Mouse (Mus musculus) midbrain, postnatal 0 days (tissue): ENCODE data around the gene Tns1. TPM values are rescaled to one million over a fixed set of nuclear protein-coding genes. Genes with fewer than 3 reads are reported as not detected.

ENCODE experiments used
- ATAC-seq: fragments of 200-750 bp; cut with Nextera tagmentation; 2 replicates; pipeline ENCODE4 v1.8.0; 2017; ENCODE audit warnings: moderate number of reproducible peaks, mild to moderate bottlenecking, moderate TSS enrichment, moderate library complexity; ENCODE audit not compliant: low FRiP score
- DNase-seq: peaks from one replicate; pipeline ENCODE4 v3.0.0-alpha.2; 2015; ENCODE audit warnings: low spot score
- H3K27ac ChIP-seq: fragments of 300-500 bp; sonication (generic); 2 replicates; pipeline ENCODE4 v1.5.1; 2014; ENCODE audit warnings: low read depth, mild to moderate bottlenecking, low read length, mixed read lengths
- H3K27me3 ChIP-seq: fragments of 300-500 bp; sonication (generic); 2 replicates; pipeline ENCODE4 v1.6.1; 2014; ENCODE audit warnings: low read length, control low read depth, mixed read lengths; ENCODE audit not compliant: insufficient read depth
- H3K36me3 ChIP-seq: fragments of 300-500 bp; sonication (generic); 2 replicates; pipeline ENCODE4 v1.6.1; 2014; ENCODE audit warnings: low read length, control low read depth, mixed read lengths; ENCODE audit not compliant: insufficient read depth
- H3K4me1 ChIP-seq: fragments of 300-500 bp; sonication (generic); 2 replicates; pipeline ENCODE4 v1.6.1; 2014; ENCODE audit warnings: mild to moderate bottlenecking, control low read depth, antibody characterized with exemption, low read length, mixed read lengths; ENCODE audit not compliant: insufficient read depth
- H3K4me2 ChIP-seq: fragments of 300-500 bp; sonication (generic); 2 replicates; pipeline ENCODE4 v1.6.1; 2014; ENCODE audit warnings: low read depth, mild to moderate bottlenecking, low read length, mixed read lengths; ENCODE audit not compliant: poor library complexity, severe bottlenecking
- H3K4me3 ChIP-seq: fragments of 300-500 bp; sonication (generic); 2 replicates; pipeline ENCODE4 v1.5.1; 2014; ENCODE audit warnings: low read depth, mild to moderate bottlenecking, low read length, moderate library complexity
- H3K9ac ChIP-seq: fragments of 300-500 bp; sonication (generic); replicated peaks from 2 replicates; pipeline ENCODE4 v1.6.1; 2014; ENCODE audit warnings: mild to moderate bottlenecking, low read length, moderate library complexity, mixed read lengths; ENCODE audit not compliant: poor library complexity, severe bottlenecking
- H3K9me3 ChIP-seq: fragments of 300-500 bp; sonication (generic); 2 replicates; pipeline ENCODE4 v1.6.1; 2016; ENCODE audit warnings: low read length, control low read depth
- CTCF ChIP-seq: IDR thresholded peaks from 2 replicates; pipeline ENCODE4 v1.5.1; 2016; ENCODE audit warnings: antibody characterized with exemption, mild to moderate bottlenecking
- WGBS: fragments of 180-500 bp; shearing (Covaris S2); extraction: QIAGEN DNeasy Blood & Tissue Kit; methylation state at CpG from one replicate; pipeline ENCODE4 v1.1.7; 2014; 5-methylcytosine and 5-hydroxymethylcytosine counted together
- polyA plus RNA-seq: library from polyadenylated mRNA; unstranded; fragments of >200 nt; fragmentation: Nextera tagmentation; extraction: Ambion mirVana; gene quantifications from 2 replicates; pipeline ENCODE4 v1.2.1, GENCODE M21; 2015
- total RNA-seq: library from RNA; depleted of rRNA; stranded (reverse); fragments of >200 nt; gene quantifications from 2 replicates; pipeline ENCODE4 v1.2.3, GENCODE M21; 2014

Tns1 gene
- total and polyA plus RNA-seq, 2 experiments from 2014 or later, result 9.8 to 31.5 TPM

DNA sequence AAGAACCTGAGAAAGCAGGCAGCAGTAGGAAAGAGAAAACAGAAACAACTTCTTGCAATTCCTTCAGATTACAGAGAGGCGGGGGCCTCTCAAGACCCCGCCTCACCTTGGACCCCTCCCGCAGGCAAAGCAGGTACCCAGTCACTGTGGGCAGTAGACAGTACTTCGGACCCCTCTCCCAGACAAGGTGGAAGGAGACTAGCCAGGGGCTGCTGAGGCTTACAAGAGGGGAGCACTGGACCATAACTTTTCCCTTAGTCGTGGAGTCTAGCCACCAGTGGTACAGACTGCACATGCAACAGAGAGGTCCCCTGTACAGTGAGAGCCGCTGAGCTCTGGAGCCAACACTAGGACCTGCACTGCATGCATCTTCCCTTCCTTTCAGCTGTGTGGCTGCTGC is 64.2 kb downstream of the Tns1 start:
- H3K4me2 ChIP-seq, result no peak overlapping the region
- no peak for TF ChIP-seq CTCF
- H3K27ac ChIP-seq, result no peak overlapping the region
- no peaks in the 10 kb centered on the region for H3K27me3 ChIP-seq
- H3K4me1 ChIP-seq, result no peaks in the 10 kb centered on the region
- ATAC-seq, result no peak
- no peak for DNase-seq
- 80% methylated on average over 6 of the region's 6 CpGs for WGBS
- H3K9ac ChIP-seq, result no peak overlapping the region
- no peaks in the 10 kb centered on the region for H3K9me3 ChIP-seq
- H3K4me3 ChIP-seq, result no peak overlapping the region
- H3K36me3 ChIP-seq, result no peaks in the 10 kb centered on the region

DNA sequence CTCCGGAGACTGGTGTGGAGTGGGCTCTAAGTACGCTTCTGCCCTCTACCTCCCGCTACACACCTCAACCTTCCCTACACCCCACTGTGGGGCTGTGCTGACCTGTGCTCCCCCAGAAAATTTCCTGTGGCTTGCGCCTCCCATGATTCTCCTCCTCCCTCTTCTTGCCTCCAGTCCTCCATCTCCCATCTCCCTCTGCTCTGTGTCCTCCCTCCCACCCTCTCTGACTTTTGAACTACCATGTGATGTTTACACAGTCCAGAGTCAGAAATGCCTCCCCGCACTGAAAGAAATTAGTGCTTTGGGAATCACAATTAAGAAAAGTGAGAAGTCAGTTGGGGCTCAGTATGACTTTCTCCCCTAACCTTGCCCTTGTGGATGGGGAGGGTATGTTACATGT is 64.7 kb downstream of the Tns1 start:
- Histone ChIP-seq H3K9ac (no peak overlapping the region), H3K4me3 (no peak overlapping the region), H3K36me3 (no peaks in the 10 kb centered on the region), H3K27me3 (no peaks in the 10 kb centered on the region), H3K4me2 (no peak overlapping the region), H3K27ac (no peak overlapping the region), H3K4me1 (no peaks in the 10 kb centered on the region), H3K9me3 (no peaks in the 10 kb centered on the region)
- 89% methylated on average over 5 of the region's 5 CpGs for WGBS
- ATAC-seq, result no peak
- no peak for DNase-seq
- no peak for TF ChIP-seq CTCF

DNA sequence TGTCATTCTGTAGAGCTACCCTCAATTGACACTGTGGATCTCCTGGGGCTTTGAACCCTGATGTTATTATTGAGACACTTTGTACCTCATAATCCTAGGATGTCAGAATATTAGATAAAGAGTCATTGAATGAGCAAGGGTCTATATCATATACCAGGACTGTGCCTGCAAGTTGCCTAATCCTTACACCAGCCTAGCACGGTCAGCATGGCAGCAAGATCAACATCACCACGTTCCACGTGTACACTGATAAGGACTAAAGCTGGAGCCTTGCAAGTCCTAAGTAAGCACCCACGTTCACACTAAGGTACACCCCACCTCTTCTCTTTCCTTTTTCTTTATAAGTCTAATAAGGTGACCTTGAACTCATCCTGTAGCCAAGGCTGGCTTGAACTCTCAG is 65.5 kb downstream of the Tns1 start:
- 91% methylated on average over 4 of the region's 4 CpGs for WGBS
- no peak overlapping the region for H3K27ac ChIP-seq

GRCm38 (mm10) chr1:74058309-74058708 is 65.9 kb downstream of the Tns1 start:
- Histone ChIP-seq H3K4me1 (no peaks in the 10 kb centered on the region), H3K36me3 (no peaks in the 10 kb centered on the region), H3K4me3 (no peak overlapping the region), H3K27me3 (no peaks in the 10 kb centered on the region), H3K4me2 (no peak overlapping the region), H3K9ac (no peak overlapping the region), H3K27ac (no peak overlapping the region), H3K9me3 (no peaks in the 10 kb centered on the region)
- DNase-seq, result no peak
- 84% methylated on average over 4 of the region's 4 CpGs for WGBS
- no peak for ATAC-seq
- no peak for TF ChIP-seq CTCF

More for the DNA sequence above, 65.5 kb downstream of the Tns1 start:
- Histone ChIP-seq H3K36me3 (no peaks in the 10 kb centered on the region), H3K9ac (no peak overlapping the region), H3K4me3 (no peak overlapping the region), H3K27me3 (no peaks in the 10 kb centered on the region), H3K4me1 (no peaks in the 10 kb centered on the region), H3K9me3 (no peaks in the 10 kb centered on the region), H3K4me2 (no peak overlapping the region)
- TF ChIP-seq CTCF, result no peak
- DNase-seq, result no peak
- no peak for ATAC-seq

GRCm38 (mm10) chr1:74057501-74057900 is 66.7 kb downstream of the Tns1 start:
- H3K4me2 ChIP-seq, result no peak overlapping the region
- 83% methylated on average over 5 of the region's 5 CpGs for WGBS
- no peaks in the 10 kb centered on the region for H3K4me1 ChIP-seq
- H3K27ac ChIP-seq, result no peak overlapping the region
- DNase-seq, result no peak
- ATAC-seq, result no peak
- H3K4me3 ChIP-seq, result no peak overlapping the region
- no peak overlapping the region for H3K9ac ChIP-seq
- H3K9me3 ChIP-seq, result no peaks in the 10 kb centered on the region
- TF ChIP-seq CTCF, result no peak
- H3K27me3 ChIP-seq, result no peaks in the 10 kb centered on the region
- no peaks in the 10 kb centered on the region for H3K36me3 ChIP-seq

DNA sequence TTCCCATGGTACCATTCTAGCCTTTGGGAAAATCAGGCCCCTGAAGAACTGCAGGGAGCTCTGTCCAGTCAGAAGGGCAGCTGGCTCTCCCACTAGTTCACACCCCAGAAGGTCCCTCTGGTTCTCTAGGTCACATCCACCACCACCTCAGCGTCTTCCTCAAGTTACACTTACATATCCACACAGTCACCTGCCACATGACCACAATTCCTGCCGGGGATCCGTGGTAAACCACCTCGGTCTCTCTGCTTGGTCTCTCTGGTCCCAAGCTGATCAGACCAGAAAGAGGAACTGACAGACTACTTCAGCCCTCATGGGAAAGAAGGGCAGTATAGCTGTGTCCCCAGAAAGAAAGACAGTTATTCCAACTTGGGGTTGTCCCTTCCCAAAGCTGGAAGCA is 68.7 kb downstream of the Tns1 start:
- no peaks in the 10 kb centered on the region for H3K27me3 ChIP-seq
- DNase-seq, result no peak
- no peak overlapping the region for H3K4me2 ChIP-seq
- no peaks in the 10 kb centered on the region for H3K9me3 ChIP-seq
- no peak for ATAC-seq
- no peak overlapping the region for H3K27ac ChIP-seq
- no peaks in the 10 kb centered on the region for H3K36me3 ChIP-seq
- H3K4me3 ChIP-seq, result no peak overlapping the region
- TF ChIP-seq CTCF, result no peak
- no peak overlapping the region for H3K9ac ChIP-seq
- H3K4me1 ChIP-seq, result no peaks in the 10 kb centered on the region
- 96% methylated on average over 4 of the region's 4 CpGs for WGBS
